Mouse (Mus musculus) G1E (cell line): ENCODE results near the gene H2-Aa. TPM values are rescaled to one million over a fixed set of nuclear protein-coding genes. Genes with fewer than 3 reads are reported as not detected.

ENCODE experiments used
- ATAC-seq: 2 replicates; pipeline ENCODE4 v1.8.0; 2016; ENCODE audit warnings: mild to moderate bottlenecking; ENCODE audit not compliant: insufficient number of reproducible peaks, poor library complexity, low FRiP score, severe bottlenecking; ENCODE audit errors: extremely low read depth
- DNase-seq: peaks from one replicate; pipeline ENCODE4 v3.0.0; 2012; ENCODE audit warnings: low spot score
- H3K27me3 ChIP-seq: 2 replicates; pipeline ENCODE4 v1.6.1; 2012; ENCODE audit warnings: mild to moderate bottlenecking, low read length, inconsistent platforms; ENCODE audit not compliant: insufficient read depth
- H3K36me3 ChIP-seq: replicated peaks from 2 replicates; pipeline ENCODE3; 2012; ENCODE audit warnings: mild to moderate bottlenecking, inconsistent platforms
- H3K4me1 ChIP-seq: 2 replicates; pipeline ENCODE4 v1.6.1; 2012; ENCODE audit warnings: low read depth, low read length, inconsistent platforms, mixed read lengths; ENCODE audit not compliant: insufficient read depth
- H3K4me3 ChIP-seq: 2 replicates; pipeline ENCODE4 v1.5.1; 2012; ENCODE audit warnings: low read depth, mild to moderate bottlenecking, inconsistent platforms, low read length, moderate library complexity, mixed read lengths
- H3K9me3 ChIP-seq: replicated peaks from 2 replicates; pipeline ENCODE4 v1.6.1; 2012; ENCODE audit warnings: inconsistent platforms
- CTCF ChIP-seq: IDR thresholded peaks from 2 replicates; pipeline ENCODE4 v1.5.1; 2012; ENCODE audit warnings: low read depth, low read length, inconsistent platforms, mixed read lengths
- GATA1 ChIP-seq: IDR thresholded peaks from 2 replicates; pipeline ENCODE4 v1.6.1; 2012; ENCODE audit warnings: borderline replicate concordance, low read length, inconsistent platforms, mixed read lengths
- GATA2 ChIP-seq: IDR thresholded peaks from 2 replicates; pipeline ENCODE4 v1.6.1; 2012; ENCODE audit warnings: low read depth, low read length, inconsistent platforms, borderline replicate concordance
- POLR2AphosphoS5 ChIP-seq: IDR thresholded peaks from 2 replicates; pipeline ENCODE4 v1.6.1; 2012; ENCODE audit warnings: low read depth, low read length, inconsistent platforms; ENCODE audit not compliant: insufficient replicate concordance
- TAL1 ChIP-seq: conservative IDR thresholded peaks from 2 replicates; pipeline ENCODE4 v1.6.1; 2012; ENCODE audit warnings: low read depth, low read length, inconsistent platforms, mixed read lengths
- polyA plus RNA-seq: library from polyadenylated mRNA; stranded (reverse); fragments of >175 nt; gene quantifications from 2 replicates; pipeline ENCODE4 v1.2.3, GENCODE M21; 2012
- total RNA-seq, 2 experiments: library from RNA; stranded (forward) in 1 of 2; stranded (reverse) in 1 of 2; fragments of 200-1000 nt in 1 of 2; fragments of >200 nt in 1 of 2; fragmentation: Nextera tagmentation in 1 of 2; gene quantifications; 2 replicates each; pipeline ENCODE4 v1.2.3; 2014 to 2017

Gene H2-Aa
- total and polyA plus RNA-seq, 3 experiments = not detected

DNA sequence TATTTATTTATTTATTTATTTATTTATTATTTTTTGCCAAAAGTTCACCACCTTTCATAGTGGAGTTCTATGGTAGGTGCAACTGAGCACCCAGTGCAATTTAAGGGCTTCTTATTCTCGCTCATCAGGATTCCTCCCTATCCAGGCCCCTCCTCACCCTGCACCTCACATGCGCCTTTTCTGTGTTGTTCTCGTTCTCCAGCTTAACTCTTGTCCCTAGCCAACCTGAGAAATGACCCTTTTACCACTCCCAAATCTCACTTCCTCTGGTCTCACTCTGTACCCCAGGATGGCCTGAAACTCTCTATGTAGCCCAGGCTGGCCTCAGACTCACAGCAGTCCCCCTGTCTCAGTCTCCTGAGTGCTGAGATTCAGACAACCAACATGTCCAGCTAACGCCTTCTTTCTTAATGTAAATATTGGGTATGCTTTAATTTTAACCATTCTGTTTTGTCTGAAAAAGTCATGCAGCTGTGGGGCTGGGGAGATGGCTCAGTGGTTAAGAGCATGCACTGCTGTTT lies 14.1 kb upstream of the H2-Aa start:
- TF ChIP-seq TAL1 (no peak), CTCF (no peak), GATA1 (no peak), POLR2AphosphoS5 (no peak)
- H3K36me3 ChIP-seq = no peaks in the 10 kb centered on the region
- ATAC-seq (no peak), DNase-seq (no peak)
- H3K27me3 ChIP-seq = peaks cover 13% of the 10 kb centered on the region
- no peaks in the 10 kb centered on the region for H3K4me1 ChIP-seq
- H3K4me3 ChIP-seq = no peak overlapping the region
- H3K9me3 ChIP-seq = no peaks in the 10 kb centered on the region

GRCm38 (mm10) chr17:34300691-34301566 lies 13.3 kb upstream of the H2-Aa start:
- H3K36me3 ChIP-seq = no peaks in the 10 kb centered on the region
- H3K9me3 ChIP-seq = no peaks in the 10 kb centered on the region
- DNase-seq (no peak), ATAC-seq (no peak)
- H3K4me1 ChIP-seq = no peaks in the 10 kb centered on the region
- TF ChIP-seq GATA2 (no peak), CTCF (no peak), GATA1 (no peak), POLR2AphosphoS5 (no peak), TAL1 (no peak)
- H3K27me3 ChIP-seq = peaks cover 15% of the 10 kb centered on the region
- no peak overlapping the region for H3K4me3 ChIP-seq

GRCm38 (mm10) chr17:34300071-34300470 lies 12.4 kb upstream of the H2-Aa start:
- TF ChIP-seq TAL1 (no peak), GATA2 (no peak), GATA1 (no peak), CTCF (no peak), POLR2AphosphoS5 (no peak)

DNA sequence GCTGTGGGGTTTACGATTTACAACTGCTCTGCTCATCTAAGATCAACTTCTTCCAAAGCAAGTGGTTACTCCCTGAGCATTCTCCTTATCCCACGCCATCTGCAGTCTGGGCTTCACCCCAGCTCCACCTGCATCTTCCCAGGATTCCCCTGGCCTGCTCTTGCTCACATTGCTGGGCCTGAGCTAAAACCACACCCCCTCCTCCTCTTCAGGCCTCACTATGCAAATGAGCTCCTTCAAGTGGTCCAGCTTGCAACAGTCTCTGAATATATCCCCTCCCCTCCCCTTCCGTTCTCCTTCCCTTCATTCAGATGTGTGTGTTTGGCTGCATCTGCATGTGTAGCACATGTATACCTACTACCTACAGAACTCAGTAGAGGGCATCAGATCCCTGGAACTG lies 11.7 kb upstream of the H2-Aa start:
- Histone ChIP-seq H3K36me3 (no peaks in the 10 kb centered on the region), H3K4me3 (no peak overlapping the region), H3K9me3 (no peaks in the 10 kb centered on the region), H3K4me1 (no peaks in the 10 kb centered on the region), H3K27me3 (peaks cover 18% of the 10 kb centered on the region)
- no peak for ATAC-seq
- no peak for TF ChIP-seq CTCF
- no peak for TF ChIP-seq TAL1
- TF ChIP-seq GATA1 = no peak
- no peak for TF ChIP-seq GATA2
- no peak for TF ChIP-seq POLR2AphosphoS5
- no peak for DNase-seq

More at GRCm38 (mm10) chr17:34300071-34300470, 12.4 kb upstream of the H2-Aa start:
- Histone ChIP-seq H3K36me3 (no peaks in the 10 kb centered on the region), H3K4me3 (no peak overlapping the region), H3K27me3 (peaks cover 18% of the 10 kb centered on the region), H3K9me3 (no peaks in the 10 kb centered on the region), H3K4me1 (no peaks in the 10 kb centered on the region)
- no peak for DNase-seq
- ATAC-seq = no peak

DNA sequence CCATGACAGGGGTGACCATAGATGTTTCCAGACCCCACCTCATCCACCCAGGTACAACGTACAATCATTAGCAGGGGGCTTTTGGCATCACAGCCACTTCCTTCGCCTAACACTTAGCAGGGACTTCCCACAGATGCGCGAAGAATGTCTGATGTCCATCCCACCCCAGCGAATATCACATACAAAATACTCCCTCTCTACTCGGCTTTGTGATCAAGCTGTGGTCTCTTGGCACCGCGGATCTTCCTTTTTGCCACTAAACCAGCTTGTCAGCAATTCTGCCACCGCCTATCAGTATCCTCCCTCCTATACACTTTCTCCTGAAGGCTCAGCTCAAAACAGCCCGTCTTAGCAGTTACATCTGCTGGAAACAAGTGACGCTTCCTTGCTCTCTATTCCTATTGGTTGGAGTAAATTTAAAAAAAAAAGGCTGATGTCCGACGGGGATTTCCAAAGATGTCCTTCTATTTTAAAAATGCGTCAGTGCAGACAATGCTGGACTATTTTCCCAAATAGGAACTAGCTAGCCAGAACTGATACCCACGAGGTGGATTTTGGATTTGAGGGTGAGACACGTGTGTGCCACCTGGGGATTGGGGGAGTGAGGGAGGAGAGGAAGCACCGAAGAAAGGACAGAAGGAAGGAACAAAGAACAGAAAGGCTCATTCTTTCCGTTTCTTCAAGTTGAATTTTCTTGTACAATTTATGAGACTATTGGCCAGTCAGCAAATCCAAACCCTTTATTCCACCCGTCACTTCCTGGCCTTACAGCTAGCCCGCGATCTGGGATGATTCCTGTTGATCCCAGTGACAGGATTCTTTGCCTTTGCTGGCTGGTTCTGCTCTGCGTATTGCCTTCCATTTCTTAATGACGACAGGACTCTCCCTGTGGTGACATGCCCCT lies 8.5 kb upstream of the H2-Aa start:
- no peak for DNase-seq
- no peaks in the 10 kb centered on the region for H3K4me1 ChIP-seq
- H3K27me3 ChIP-seq = peaks cover 18% of the 10 kb centered on the region
- H3K9me3 ChIP-seq = no peaks in the 10 kb centered on the region
- ATAC-seq = no peak
- no peak for TF ChIP-seq POLR2AphosphoS5
- TF ChIP-seq CTCF = no peak
- TF ChIP-seq GATA1 = no peak
- no peak for TF ChIP-seq GATA2
- no peak for TF ChIP-seq TAL1
- no peak overlapping the region for H3K4me3 ChIP-seq
- no peaks in the 10 kb centered on the region for H3K36me3 ChIP-seq
